Mouse (Mus musculus): Measurements from ENCODE around the gene U2surp.
"Not testable (repeated sequence)": the region's sequence is repeated elsewhere in the genome, so short reads cannot be mapped to it uniquely, and the experiment has no call there.

Gene U2surp

DNA sequence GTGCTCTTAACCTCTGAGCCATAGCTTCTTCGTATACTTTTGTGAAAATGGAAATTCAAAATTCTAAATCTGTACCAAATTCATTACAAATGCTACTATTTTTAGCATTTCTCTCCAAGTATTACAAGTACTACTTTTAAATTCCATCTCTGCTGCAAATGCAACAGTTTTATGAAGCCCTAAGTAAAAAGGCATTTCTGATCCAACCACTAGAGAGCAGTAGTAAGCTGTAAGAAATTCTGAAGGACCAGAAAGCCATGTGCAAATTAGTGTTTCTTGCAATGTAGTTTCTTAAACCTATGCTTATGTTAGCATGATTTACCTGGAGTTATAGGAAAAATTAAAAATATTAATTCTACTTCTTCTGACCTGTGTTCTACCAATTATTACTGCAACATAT, 38.9 kb downstream of the U2surp start:
- no peak for DNase-seq (ENCODE audit: low read depth in 1 of 2, low spot score in 2 of 2)

DNA sequence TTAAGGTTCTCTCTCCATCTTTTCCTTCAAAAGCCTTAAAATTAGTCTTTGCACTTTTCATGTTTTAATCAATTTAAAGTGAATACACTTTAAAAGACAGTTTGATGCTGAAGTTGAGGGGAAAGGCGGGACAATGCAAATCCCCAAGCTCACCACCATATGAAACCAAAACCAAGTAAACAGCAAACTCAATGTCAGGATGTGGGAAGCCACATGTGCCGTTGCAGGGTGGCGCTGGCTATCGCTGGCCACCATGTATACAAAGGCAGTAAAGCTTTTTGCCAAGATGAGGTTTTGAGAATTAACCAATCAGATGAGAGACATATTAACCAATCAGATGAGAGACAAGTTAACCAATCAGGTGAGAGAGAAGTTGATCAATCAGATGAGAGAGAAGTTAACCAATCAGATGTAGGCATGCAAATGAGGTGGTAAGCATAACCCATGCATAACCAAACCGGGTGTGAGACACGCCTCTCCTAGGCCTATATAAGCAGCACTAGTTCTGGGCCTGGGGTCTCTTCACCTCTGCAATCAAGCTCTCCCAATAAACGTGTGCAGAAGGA, 42.7 kb downstream of the U2surp start:
- not testable (repeated sequence) for DNase-seq (ENCODE audit: low read depth in 1 of 2, low spot score in 2 of 2)

DNA sequence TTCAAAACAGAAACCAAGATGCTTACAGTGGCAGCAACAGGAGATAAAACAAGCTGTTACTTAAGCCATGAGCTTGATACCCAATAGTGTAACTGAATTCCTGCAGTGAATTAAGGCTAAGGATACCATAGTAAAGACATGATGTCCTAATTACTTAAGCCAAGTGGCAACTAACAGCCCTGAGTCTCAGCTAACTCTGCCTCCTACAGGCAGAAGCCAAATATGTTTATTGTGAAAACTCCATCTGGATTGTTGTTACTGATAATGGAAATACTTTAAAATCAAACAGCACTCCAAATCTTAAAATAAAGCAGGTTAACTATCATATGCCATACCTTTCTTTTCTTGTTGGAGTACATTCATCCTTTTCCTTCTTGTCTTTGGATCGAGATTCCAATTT, 47.8 kb downstream of the U2surp start:
- DNase-seq (ENCODE audit: low read depth in 1 of 2, low spot score in 2 of 2), result no peak

- no peak for DNase-seq (ENCODE audit: low read depth in 1 of 2, low spot score in 2 of 2)
Observed at GRCm38 (mm10) chr9:95451931-95452330, 59.9 kb downstream of the U2surp start.

GRCm38 (mm10) chr9:95450586-95450985, 61.2 kb downstream of the U2surp start:
- DNase-seq (ENCODE audit: low read depth in 1 of 2, low spot score in 2 of 2), result no peak

- no peak for DNase-seq (ENCODE audit: low read depth in 1 of 2, low spot score in 2 of 2)
Observed at GRCm38 (mm10) chr9:95442321-95442731, 69.5 kb downstream of the U2surp start.

GRCm38 (mm10) chr9:95437883-95438282, 73.9 kb downstream of the U2surp start:
- no peak for DNase-seq (ENCODE audit: low read depth in 1 of 2, low spot score in 2 of 2)

DNA sequence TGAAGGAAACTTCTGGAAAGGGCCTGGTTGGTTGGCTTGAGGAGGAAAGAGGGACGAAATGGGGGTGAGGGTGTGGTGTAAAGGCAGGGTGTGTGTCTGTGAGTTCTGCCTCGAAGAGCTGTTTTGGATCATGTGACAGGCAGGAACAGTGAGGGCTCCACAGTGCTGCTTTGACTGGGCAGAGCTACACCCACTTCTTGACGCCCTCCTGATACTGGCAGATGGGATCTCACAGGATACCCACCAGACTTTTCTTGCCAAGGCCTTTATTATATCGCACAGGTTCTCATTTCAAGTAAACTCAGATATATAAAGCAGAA, 75.5 kb downstream of the U2surp start:
- no peak for DNase-seq (ENCODE audit: low read depth in 1 of 2, low spot score in 2 of 2)

DNA sequence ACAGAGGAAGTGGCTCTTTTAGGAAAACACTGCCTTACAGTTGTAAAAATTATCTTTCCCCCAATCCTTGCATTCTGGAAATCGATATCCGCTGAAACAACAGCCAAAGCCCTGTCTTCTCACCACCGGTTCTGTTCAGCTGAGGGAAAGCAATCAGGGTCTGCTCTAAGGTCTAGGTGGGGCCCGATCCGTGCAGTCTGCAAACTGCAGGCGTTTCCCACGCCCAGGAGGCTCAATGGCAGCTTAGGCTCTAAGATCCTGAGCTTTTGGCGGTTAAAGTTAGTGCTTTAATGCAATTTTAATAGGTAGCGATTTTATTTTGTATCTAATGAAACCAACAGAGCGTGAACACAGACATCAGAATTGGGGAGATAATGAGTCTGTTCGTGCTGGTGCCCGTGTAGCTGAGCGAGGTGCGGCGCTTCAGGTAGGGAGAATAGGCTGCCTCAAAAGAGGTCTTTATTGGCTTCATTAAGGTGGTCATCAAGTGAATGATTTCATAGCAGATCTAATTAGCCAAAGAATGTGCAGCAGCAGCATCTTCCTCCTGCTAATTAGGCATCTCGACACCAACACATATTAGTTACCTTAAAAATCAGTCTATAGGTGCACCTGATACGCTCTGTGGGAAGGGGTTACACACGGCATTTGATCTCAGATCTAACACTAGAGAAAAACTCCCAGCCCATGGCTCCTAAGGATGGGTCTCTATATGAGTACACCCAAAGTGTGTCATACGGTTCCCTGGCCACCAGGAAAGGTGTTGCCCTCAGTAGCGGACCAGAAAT, 76.1 kb downstream of the U2surp start:
- DNase-seq (ENCODE audit: low read depth in 1 of 2, low spot score in 2 of 2), result no peak

- DNase-seq (ENCODE audit: low read depth in 1 of 2, low spot score in 2 of 2), result no peak
Observed at GRCm38 (mm10) chr9:95428277-95428676, 83.5 kb downstream of the U2surp start.

GRCm38 (mm10) chr9:95413911-95414310, 97.9 kb downstream of the U2surp start:
- no peak for DNase-seq (ENCODE audit: low read depth in 1 of 2, low spot score in 2 of 2)

DNA sequence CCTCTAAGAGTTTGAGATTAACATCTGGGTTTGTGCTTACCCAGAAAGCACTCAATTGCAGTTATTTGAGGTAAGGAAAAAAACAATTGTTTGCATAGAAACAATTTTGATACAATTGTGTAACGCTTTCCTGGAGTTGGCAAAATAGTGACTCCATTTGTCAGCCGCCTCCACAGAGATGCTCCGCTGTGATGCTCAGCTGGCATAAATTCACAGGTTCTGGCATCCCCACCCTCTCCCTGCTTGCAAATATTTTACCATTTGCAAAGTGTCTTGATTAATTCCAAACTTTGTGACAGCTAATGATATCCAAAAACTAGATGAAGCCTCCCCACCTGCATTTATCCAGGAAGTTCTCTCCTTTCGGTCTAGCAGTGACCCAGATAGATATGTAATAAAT, 99.7 kb downstream of the U2surp start:
- DNase-seq (ENCODE audit: low read depth in 1 of 2, low spot score in 2 of 2), result no peak

GRCm38 (mm10) chr9:95407586-95408220, 104.1 kb downstream of the U2surp start:
- DNase-seq (ENCODE audit: low read depth in 1 of 2, low spot score in 2 of 2), result no peak

Data from monocyte, adult 2 months (primary cell).